8 mouse cellular contexts compared by ENCODE assay signal in genomic region chr7:19560491-19561260, GRCm38 (mm10). TPM values are rescaled to one million over a fixed set of nuclear protein-coding genes. Genes with fewer than 3 reads are reported as not detected.
DNase-seq lines count a peak whose midpoint lies in the region; ATAC-seq and TF ChIP-seq lines count a peak whose summit lies in the region.

No protein-coding gene starts in this region.

- no peak for ATAC-seq in kidney, embryonic 16.5 days (ENCODE audit: low FRiP score, low TSS enrichment)
- ATAC-seq in midbrain, embryonic 14.5 days (ENCODE audit: low FRiP score, low TSS enrichment): no peak
- ATAC-seq in activated CD4-positive, CD25-positive, alpha-beta regulatory T cell, adult 4 months: no peak

- no peak for TF ChIP-seq CTCF in thymus, adult 2 months (IDR thresholded peaks at IDR 0.05; ENCODE audit: borderline replicate concordance, control insufficient read depth, extremely low read depth, insufficient read depth, low read length, poor library complexity)

- no peak for TF ChIP-seq POLR2A in thymus, adult 2 months (IDR thresholded peaks at IDR 0.05; ENCODE audit: control insufficient read depth, extremely low read depth, insufficient read depth, low read length, poor library complexity)

- H3K27ac ChIP-seq in thymus, adult 2 months (ENCODE audit: control insufficient read depth, insufficient read depth, low read length): no peak overlapping the region
- H3K27ac ChIP-seq in kidney, embryonic 16.5 days (ENCODE audit: low read length): peak overlapping the region; percentile 94; the same call in 1 of the 2 replicates
- H3K27ac ChIP-seq in midbrain, embryonic 14.5 days (replicated peaks; ENCODE audit: low read depth, low read length): no peak overlapping the region

- H3K36me3 ChIP-seq in thymus, adult 2 months (ENCODE audit: control insufficient read depth, insufficient read depth, low read length): no peaks in the 10 kb centered on the region
- H3K36me3 ChIP-seq in kidney, embryonic 16.5 days (ENCODE audit: insufficient read depth, low read length): peaks cover 21% of the 10 kb centered on the region
- peaks cover 34% of the 10 kb centered on the region for H3K36me3 ChIP-seq in midbrain, embryonic 14.5 days (ENCODE audit: control insufficient read depth, insufficient read depth, low read length)

- peak; percentile 50 for DNase-seq in adrenal gland, postnatal 10 days
- DNase-seq in adrenal gland, adult 8-10 months: no peak
- no peak for DNase-seq in thymus, adult 2 months
- DNase-seq in thymus, postnatal 36 days: no peak
- DNase-seq in midbrain, embryonic 14.5 days: no peak
- no peak for DNase-seq in gastrocnemius, adult 8-10 months (ENCODE audit: low spot score in 2 of 2)

- H3K9ac ChIP-seq in kidney, embryonic 16.5 days (replicated peaks; ENCODE audit: low read length): peak overlapping the region; percentile 96
- H3K9ac ChIP-seq in midbrain, embryonic 14.5 days (replicated peaks; ENCODE audit: low read length): peak overlapping the region; percentile 94

- H3K9me3 ChIP-seq in kidney, embryonic 16.5 days (ENCODE audit: low read length): peaks cover 5% of the 10 kb centered on the region
- H3K9me3 ChIP-seq in midbrain, embryonic 14.5 days (ENCODE audit: control insufficient read depth, low read length): no peaks in the 10 kb centered on the region

- 2% methylated on average over 11 of the region's 11 CpGs for WGBS in thymus, adult 2 months
- WGBS in kidney, embryonic 16.5 days: 18% methylated on average over 11 of the region's 11 CpGs
- 18% methylated on average over 11 of the region's 11 CpGs for WGBS in midbrain, embryonic 14.5 days

- no peaks in the 10 kb centered on the region for H3K27me3 ChIP-seq in thymus, adult 2 months (ENCODE audit: control insufficient read depth, insufficient read depth, low read length)
- no peaks in the 10 kb centered on the region for H3K27me3 ChIP-seq in kidney, embryonic 16.5 days (ENCODE audit: insufficient read depth, low read length)
- no peaks in the 10 kb centered on the region for H3K27me3 ChIP-seq in midbrain, embryonic 14.5 days (ENCODE audit: control insufficient read depth, insufficient read depth, low read length)

- H3K4me2 ChIP-seq in kidney, embryonic 16.5 days (replicated peaks; ENCODE audit: low read depth, low read length): peak overlapping the region; percentile 81
- peak overlapping the region; percentile 96 for H3K4me2 ChIP-seq in midbrain, embryonic 14.5 days (ENCODE audit: low read length)

- H3K4me3 ChIP-seq in thymus, adult 2 months (ENCODE audit: control insufficient read depth, insufficient read depth, low read length): peak overlapping the region; percentile 96
- H3K4me3 ChIP-seq in kidney, embryonic 16.5 days (ENCODE audit: low read length): peak overlapping the region; percentile 99
- peak overlapping the region; percentile 97 for H3K4me3 ChIP-seq in midbrain, embryonic 14.5 days (replicated peaks; ENCODE audit: low read depth, low read length)

- H3K4me1 ChIP-seq in thymus, adult 2 months (replicated peaks; ENCODE audit: control insufficient read depth, insufficient read depth, low read length): peaks cover 27% of the 10 kb centered on the region
- peaks cover 37% of the 10 kb centered on the region for H3K4me1 ChIP-seq in kidney, embryonic 16.5 days (ENCODE audit: insufficient read depth, low read length)
- peaks cover 42% of the 10 kb centered on the region for H3K4me1 ChIP-seq in midbrain, embryonic 14.5 days (ENCODE audit: control insufficient read depth, insufficient read depth, low read length)

RNA-seq across cellular contexts. Expression of gene Ppp1r37, which starts 2.2 kb away (rescaled TPM):
- 10 to 100 TPM; 59.2 to 60.8 TPM for total RNA-seq in adrenal gland, postnatal 10 days (2021)
- 10 to 100 TPM; 68.3 to 88.3 (median 81.8) TPM for total RNA-seq in adrenal gland, adult 8-10 months (2022)
- polyA plus RNA-seq in thymus, adult 2 months (2012; rRNA removed): 130 and 137 TPM in 2 replicates
- polyA plus RNA-seq in kidney, embryonic 16.5 days (2015; fragmentation: Nextera tagmentation; extraction: Ambion mirVana): 21.9 and 23.9 TPM in 2 replicates
- polyA plus RNA-seq in midbrain, embryonic 14.5 days (2014; fragmentation: Nextera tagmentation; extraction: Ambion mirVana): 9.5 and 31.7 TPM in 2 replicates
- polyA plus RNA-seq in activated CD4-positive, CD25-positive, alpha-beta regulatory T cell, adult 4 months (2017; shearing (Covaris generic)): 1 to 10 TPM; 3.2 TPM
- total RNA-seq in gastrocnemius, adult 8-10 months (2022): 10 to 100 TPM; 45.9 to 52.8 (median 48.8) TPM

RNA-seq across cellular contexts. Expression of gene Zfp296, which starts 16.4 kb away (rescaled TPM):
- under 1 TPM; 0.55 to 0.60 TPM for total RNA-seq in adrenal gland, postnatal 10 days (2021)
- total RNA-seq in adrenal gland, adult 8-10 months (2022): under 1 TPM; 0.52 to 0.68 (median 0.57) TPM
- polyA plus RNA-seq in thymus, adult 2 months (2012; rRNA removed): 4.5 and 4.7 TPM in 2 replicates
- polyA plus RNA-seq in kidney, embryonic 16.5 days (2015; fragmentation: Nextera tagmentation; extraction: Ambion mirVana): 0.46 and 0.71 TPM in 2 replicates
- polyA plus RNA-seq in midbrain, embryonic 14.5 days (2014; fragmentation: Nextera tagmentation; extraction: Ambion mirVana): 0.22 and 0.32 TPM in 2 replicates
- polyA plus RNA-seq in activated CD4-positive, CD25-positive, alpha-beta regulatory T cell, adult 4 months (2017; shearing (Covaris generic)): 1 to 10 TPM in 1 of 2 experiments, under 1 TPM in 1; 0.46 to 2.3 TPM
- total RNA-seq in gastrocnemius, adult 8-10 months (2022): 1 to 10 TPM in 1 of 4 experiments, under 1 TPM in 3; 0.56 to 1.1 (median 0.77) TPM

RNA-seq across cellular contexts. Expression of gene Gemin7, which starts 16.7 kb away (rescaled TPM):
- total RNA-seq in adrenal gland, postnatal 10 days (2021): 10 to 100 TPM; 54.7 to 56.2 TPM
- 10 to 100 TPM; 76.9 to 94.1 (median 85.1) TPM for total RNA-seq in adrenal gland, adult 8-10 months (2022)
- polyA plus RNA-seq in thymus, adult 2 months (2012; rRNA removed): 121 and 130 TPM in 2 replicates
- 169 and 183 TPM in 2 replicates for polyA plus RNA-seq in kidney, embryonic 16.5 days (2015; fragmentation: Nextera tagmentation; extraction: Ambion mirVana)
- polyA plus RNA-seq in midbrain, embryonic 14.5 days (2014; fragmentation: Nextera tagmentation; extraction: Ambion mirVana): 140 and 154 TPM in 2 replicates
- polyA plus RNA-seq in activated CD4-positive, CD25-positive, alpha-beta regulatory T cell, adult 4 months (2017; shearing (Covaris generic)): 10 to 100 TPM; 88.3 to 91.8 TPM
- 100 to 1,000 TPM in 2 of 4 experiments, 10 to 100 TPM in 2; 78.5 to 108 (median 99.3) TPM for total RNA-seq in gastrocnemius, adult 8-10 months (2022)

RNA-seq across cellular contexts. Expression of gene Nkpd1, which starts 43.0 kb away (rescaled TPM):
- total RNA-seq in adrenal gland, postnatal 10 days (2021): under 1 TPM; 0.18 to 0.21 TPM
- total RNA-seq in adrenal gland, adult 8-10 months (2022): under 1 TPM in 2 of 4 experiments, not detected in 2; 0.13 to 0.31 TPM
- polyA plus RNA-seq in thymus, adult 2 months (2012; rRNA removed): 1.1 and 1.2 TPM in 2 replicates
- polyA plus RNA-seq in kidney, embryonic 16.5 days (2015; fragmentation: Nextera tagmentation; extraction: Ambion mirVana): 0.11 and 0.14 TPM in 2 replicates
- 0.51 and 0.74 TPM in 2 replicates for polyA plus RNA-seq in midbrain, embryonic 14.5 days (2014; fragmentation: Nextera tagmentation; extraction: Ambion mirVana)
- not detected for polyA plus RNA-seq in activated CD4-positive, CD25-positive, alpha-beta regulatory T cell, adult 4 months (2017; shearing (Covaris generic))
- total RNA-seq in gastrocnemius, adult 8-10 months (2022): not detected

RNA-seq across cellular contexts. Expression of gene Clasrp, which starts 43.6 kb away (rescaled TPM):
- 10 to 100 TPM; 29.6 to 58.3 TPM for total RNA-seq in adrenal gland, postnatal 10 days (2021)
- total RNA-seq in adrenal gland, adult 8-10 months (2022): 10 to 100 TPM; 29.5 to 92.6 (median 50.4) TPM
- polyA plus RNA-seq in thymus, adult 2 months (2012; rRNA removed): 240 and 315 TPM in 2 replicates
- 52.6 and 55.8 TPM in 2 replicates for polyA plus RNA-seq in kidney, embryonic 16.5 days (2015; fragmentation: Nextera tagmentation; extraction: Ambion mirVana)
- polyA plus RNA-seq in midbrain, embryonic 14.5 days (2014; fragmentation: Nextera tagmentation; extraction: Ambion mirVana): 44.7 and 50.4 TPM in 2 replicates
- polyA plus RNA-seq in activated CD4-positive, CD25-positive, alpha-beta regulatory T cell, adult 4 months (2017; shearing (Covaris generic)): 1 to 10 TPM; 8.4 to 9.7 TPM
- total RNA-seq in gastrocnemius, adult 8-10 months (2022): 10 to 100 TPM in 1 of 4 experiments, 1 to 10 TPM in 3; 6.3 to 10.0 (median 9.2) TPM
